Mouse (Mus musculus): Measurements from ENCODE around the gene Prkar2a.

The Prkar2a gene

GRCm38 (mm10) chr9:108752142-108752920 is 63.2 kb downstream of the Prkar2a start:
- DNase-seq, result no peak

GRCm38 (mm10) chr9:108753326-108753725 is 64.2 kb downstream of the Prkar2a start:
- peak; percentile 56 to 68 for DNase-seq

GRCm38 (mm10) chr9:108753976-108754375 is 64.9 kb downstream of the Prkar2a start:
- DNase-seq, result peak; percentile 46 to 75

GRCm38 (mm10) chr9:108754423-108754822 is 65.3 kb downstream of the Prkar2a start:
- peak; percentile 43 to 80 for DNase-seq

GRCm38 (mm10) chr9:108757406-108757805 is 68.3 kb downstream of the Prkar2a start:
- peak in 1 of 2 experiments; percentile 44 for DNase-seq

GRCm38 (mm10) chr9:108759121-108759520 is 70.0 kb downstream of the Prkar2a start:
- no peak for DNase-seq

- peak; percentile 55 to 76 for DNase-seq
These were observed 70.7 kb downstream of the Prkar2a start for GRCm38 (mm10) chr9:108759805-108760204.

GRCm38 (mm10) chr9:108761561-108761960 is 72.4 kb downstream of the Prkar2a start:
- DNase-seq, result no peak

- DNase-seq, result no peak
These were observed 75.9 kb downstream of the Prkar2a start for GRCm38 (mm10) chr9:108764971-108765370.

GRCm38 (mm10) chr9:108776614-108777013 is 87.5 kb downstream of the Prkar2a start:
- no peak for DNase-seq

GRCm38 (mm10) chr9:108777276-108777675 is 88.2 kb downstream of the Prkar2a start:
- no peak for DNase-seq

GRCm38 (mm10) chr9:108780959-108781358 is 91.8 kb downstream of the Prkar2a start:
- peak; percentile 40 to 79 for DNase-seq

GRCm38 (mm10) chr9:108781891-108782290 is 92.8 kb downstream of the Prkar2a start:
- DNase-seq, result peak in 1 of 2 experiments; percentile 63

GRCm38 (mm10) chr9:108782836-108783547 is 93.9 kb downstream of the Prkar2a start:
- no peak for DNase-seq

GRCm38 (mm10) chr9:108783548-108784463 is 94.7 kb downstream of the Prkar2a start, which contains the start of gene Ip6k2:
Gene Ip6k2, plus strand, starts transcription at chr9:108783796.
- peak; percentile 97 to 99 for DNase-seq

GRCm38 (mm10) chr9:108785416-108785815 is 96.3 kb downstream of the Prkar2a start:
- DNase-seq, result no peak

- no peak for DNase-seq
These were observed 97.4 kb downstream of the Prkar2a start for GRCm38 (mm10) chr9:108786494-108786893.

GRCm38 (mm10) chr9:108787080-108787479 is 98.0 kb downstream of the Prkar2a start:
- DNase-seq, result no peak

- DNase-seq, result no peak
These were observed 99.6 kb downstream of the Prkar2a start for GRCm38 (mm10) chr9:108788713-108789112.

- no peak for DNase-seq
These were observed 103.2 kb downstream of the Prkar2a start for GRCm38 (mm10) chr9:108792307-108792706.

- no peak for DNase-seq
These were observed 103.6 kb downstream of the Prkar2a start for GRCm38 (mm10) chr9:108792730-108793129.

GRCm38 (mm10) chr9:108795281-108795680 is 106.2 kb downstream of the Prkar2a start:
- peak in 1 of 2 experiments; percentile 38 for DNase-seq

GRCm38 (mm10) chr9:108795762-108796161 is 106.6 kb downstream of the Prkar2a start:
- peak; percentile 80 to 92 for DNase-seq
